Mouse (Mus musculus) spleen, postnatal 10 days (tissue): ENCODE measurements at regions not wholly inside any gene's neighbourhood (a gene's known extent, or its start where the extent isn't known, plus 50 kb on each side); places are given as distances from the start of the nearest gene placed in this dataset.

ENCODE experiments used
- DNase-seq, 2 experiments: peaks; one replicate each; pipeline ENCODE4 v3.0.0; 2021 to 2022; ENCODE audit warnings: low spot score in 2 of 2

- DNase-seq, result no peak
These were observed 126.5 kb upstream of the Meis1 start for GRCm38 (mm10) chr11:19145263-19145662.

GRCm38 (mm10) chr11:19145991-19146390 is 127.2 kb upstream of the Meis1 start:
- DNase-seq, result no peak

GRCm38 (mm10) chr11:19151026-19151425 is 132.2 kb upstream of the Meis1 start:
- DNase-seq, result no peak

- DNase-seq, result no peak
These were observed 134.9 kb upstream of the Meis1 start for GRCm38 (mm10) chr11:19153714-19154113.

- DNase-seq, result no peak
These were observed 136.2 kb upstream of the Meis1 start for GRCm38 (mm10) chr11:19154813-19155616.

GRCm38 (mm10) chr11:19155617-19155983 is 136.8 kb upstream of the Meis1 start:
- DNase-seq, result no peak

GRCm38 (mm10) chr11:19160227-19160626 is 141.4 kb upstream of the Meis1 start:
- no peak for DNase-seq

- DNase-seq, result no peak
These were observed 141.9 kb upstream of the Meis1 start for GRCm38 (mm10) chr11:19160669-19161068.

- no peak for DNase-seq
These were observed 152.2 kb upstream of the Meis1 start for GRCm38 (mm10) chr11:19170938-19171337.

GRCm38 (mm10) chr11:19174305-19175017 is 155.7 kb upstream of the Meis1 start:
- DNase-seq, result no peak

GRCm38 (mm10) chr11:19179290-19179689 is 160.5 kb upstream of the Meis1 start:
- DNase-seq, result no peak

- no peak for DNase-seq
These were observed 171.0 kb upstream of the Meis1 start for GRCm38 (mm10) chr11:19189778-19190177.

- DNase-seq, result no peak
These were observed 175.7 kb upstream of the Meis1 start for GRCm38 (mm10) chr11:19194464-19194863.

GRCm38 (mm10) chr11:19197790-19198189 is 179.0 kb upstream of the Meis1 start:
- DNase-seq, result no peak

GRCm38 (mm10) chr11:19202602-19203517 is 184.1 kb upstream of the Meis1 start:
- DNase-seq, result no peak

- no peak for DNase-seq
These were observed 184.7 kb upstream of the Meis1 start for GRCm38 (mm10) chr11:19203518-19203900.

GRCm38 (mm10) chr11:19203968-19204367 is 185.2 kb upstream of the Meis1 start:
- no peak for DNase-seq

GRCm38 (mm10) chr11:19204521-19204920 is 185.7 kb upstream of the Meis1 start:
- no peak for DNase-seq

GRCm38 (mm10) chr11:19205174-19205573 is 186.4 kb upstream of the Meis1 start:
- no peak for DNase-seq

GRCm38 (mm10) chr11:19219476-19219875 is 200.7 kb upstream of the Meis1 start:
- DNase-seq, result no peak

GRCm38 (mm10) chr11:19221442-19221841 is 202.7 kb upstream of the Meis1 start:
- no peak for DNase-seq

- no peak for DNase-seq
These were observed 208.0 kb upstream of the Meis1 start for GRCm38 (mm10) chr11:19226756-19227155.
